Mouse (Mus musculus) myocyte (in vitro differentiated cells): ENCODE measurements around the gene Zfp64.

ENCODE experiments used
- CEBPB ChIP-seq: IDR thresholded peaks from 2 replicates; pipeline ENCODE4 v1.6.1; 2011; ENCODE audit warnings: mild to moderate bottlenecking, moderate library complexity; ENCODE audit not compliant: poor library complexity, insufficient read depth, severe bottlenecking
- E2F4 ChIP-seq: IDR thresholded peaks from one replicate; pipeline ENCODE4 v1.6.1; 2011; ENCODE audit warnings: mild to moderate bottlenecking, control low read depth, moderate library complexity; ENCODE audit not compliant: insufficient read depth
- MAX ChIP-seq: IDR thresholded peaks from one replicate; pipeline ENCODE4 v1.6.1; 2011; ENCODE audit warnings: low read depth, mild to moderate bottlenecking, control low read depth
- POLR2A ChIP-seq: IDR thresholded peaks from one replicate; pipeline ENCODE4 v1.6.1; 2011; ENCODE audit warnings: low read depth, mild to moderate bottlenecking, control low read depth, moderate library complexity; ENCODE audit not compliant: insufficient read length
- POLR2AphosphoS2 ChIP-seq: IDR thresholded peaks from one replicate; pipeline ENCODE4 v1.6.1; 2011; ENCODE audit warnings: low read depth, control low read depth; ENCODE audit not compliant: insufficient read length
- USF1 ChIP-seq: IDR thresholded peaks from one replicate; pipeline ENCODE4 v1.6.1; 2011; ENCODE audit warnings: low read depth, mild to moderate bottlenecking, control low read depth, moderate library complexity

DNA sequence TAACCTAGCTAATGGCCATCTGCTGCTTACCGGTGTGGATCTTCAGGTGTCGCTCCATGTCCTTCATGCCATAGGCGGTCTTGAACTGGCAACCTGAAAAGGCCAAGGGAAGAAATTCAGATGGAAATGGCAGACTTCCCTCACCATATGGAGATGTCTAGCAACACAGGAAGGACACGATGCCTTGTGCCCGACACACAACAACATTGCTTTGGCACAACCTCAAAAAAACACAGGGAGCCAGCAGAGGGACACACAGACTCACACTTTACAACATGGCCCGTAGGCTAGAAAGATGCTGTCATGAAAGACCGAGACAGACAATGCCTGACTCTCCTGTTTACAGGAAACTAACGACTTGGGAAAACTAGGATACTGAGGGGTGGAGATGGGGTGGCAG lies 15.4 kb downstream of the Zfp64 start:
- TF ChIP-seq POLR2A (no peak), USF1 (no peak), CEBPB (no peak), E2F4 (no peak), POLR2AphosphoS2 (no peak), MAX (no peak)
